Mouse (Mus musculus) cerebellum, adult 11-12 months (tissue): Measurements from ENCODE around the gene Gfer.
"Not testable (repeated sequence)": the region's sequence is repeated elsewhere in the genome, so short reads cannot be mapped to it uniquely, and the experiment has no call there.

ENCODE experiments used
- DNase-seq: peaks from one replicate; pipeline ENCODE4 v3.0.0; 2022

Gfer gene

GRCm38 (mm10) chr17:24677500-24678080 lies 18.4 kb downstream of the Gfer start:
- no peak for DNase-seq

GRCm38 (mm10) chr17:24676877-24677276 lies 19.1 kb downstream of the Gfer start:
- no peak for DNase-seq

- no peak for DNase-seq
Observed at GRCm38 (mm10) chr17:24676187-24676586, 19.8 kb downstream of the Gfer start.

GRCm38 (mm10) chr17:24674277-24674676 lies 21.7 kb downstream of the Gfer start:
- DNase-seq = no peak

- DNase-seq = no peak
Observed at GRCm38 (mm10) chr17:24672141-24672540, 23.8 kb downstream of the Gfer start.

- DNase-seq = no peak
Observed at GRCm38 (mm10) chr17:24671346-24671745, 24.6 kb downstream of the Gfer start.

GRCm38 (mm10) chr17:24670246-24670844 lies 25.6 kb downstream of the Gfer start:
- DNase-seq = no peak

GRCm38 (mm10) chr17:24669545-24670245 lies 26.3 kb downstream of the Gfer start, which contains the start of gene Zfp598:
Zfp598 (plus strand) TSS chr17:24669687.
- DNase-seq = peak; percentile 94

GRCm38 (mm10) chr17:24669214-24669544 lies 26.8 kb downstream of the Gfer start:
- DNase-seq = not testable (repeated sequence)

- DNase-seq = peak; percentile 80
Observed at GRCm38 (mm10) chr17:24667416-24667815, 28.5 kb downstream of the Gfer start.

- DNase-seq = not testable (repeated sequence)
Observed at GRCm38 (mm10) chr17:24667011-24667410, 28.9 kb downstream of the Gfer start.

GRCm38 (mm10) chr17:24658017-24658758 lies 37.8 kb downstream of the Gfer start, which contains the start of gene Npw:
Npw (minus strand) TSS chr17:24658457.
- no peak for DNase-seq

GRCm38 (mm10) chr17:24654969-24655368 lies 41.0 kb downstream of the Gfer start:
- DNase-seq = no peak

- DNase-seq = peak; percentile 60
Observed at GRCm38 (mm10) chr17:24653967-24654710, 41.8 kb downstream of the Gfer start.

- DNase-seq = no peak
Observed at GRCm38 (mm10) chr17:24651835-24652234, 44.1 kb downstream of the Gfer start.

GRCm38 (mm10) chr17:24650766-24651165 lies 45.2 kb downstream of the Gfer start:
- no peak for DNase-seq

- peak; percentile 75 for DNase-seq
Observed at GRCm38 (mm10) chr17:24650070-24650616, 45.8 kb downstream of the Gfer start, which contains the start of gene Slc9a3r2. Slc9a3r2 (minus strand) TSS chr17:24650327.

- DNase-seq = peak; percentile 85
Observed at GRCm38 (mm10) chr17:24649581-24650069, 46.3 kb downstream of the Gfer start.

GRCm38 (mm10) chr17:24648731-24649377 lies 47.1 kb downstream of the Gfer start:
- peak; percentile 68 for DNase-seq

GRCm38 (mm10) chr17:24647493-24647892 lies 48.5 kb downstream of the Gfer start:
- DNase-seq = peak; percentile 57

GRCm38 (mm10) chr17:24646381-24646780 lies 49.6 kb downstream of the Gfer start:
- no peak for DNase-seq

GRCm38 (mm10) chr17:24645916-24646315 lies 50.0 kb downstream of the Gfer start:
- no peak for DNase-seq
